Mouse (Mus musculus): ENCODE data around the gene Hsd3b7. TPM values are rescaled to one million over a fixed set of nuclear protein-coding genes. Genes with fewer than 3 reads are reported as not detected.

Hsd3b7 gene
- polyA plus RNA-seq, 1 experiment from 2014 or later, result 7.3 TPM

DNA sequence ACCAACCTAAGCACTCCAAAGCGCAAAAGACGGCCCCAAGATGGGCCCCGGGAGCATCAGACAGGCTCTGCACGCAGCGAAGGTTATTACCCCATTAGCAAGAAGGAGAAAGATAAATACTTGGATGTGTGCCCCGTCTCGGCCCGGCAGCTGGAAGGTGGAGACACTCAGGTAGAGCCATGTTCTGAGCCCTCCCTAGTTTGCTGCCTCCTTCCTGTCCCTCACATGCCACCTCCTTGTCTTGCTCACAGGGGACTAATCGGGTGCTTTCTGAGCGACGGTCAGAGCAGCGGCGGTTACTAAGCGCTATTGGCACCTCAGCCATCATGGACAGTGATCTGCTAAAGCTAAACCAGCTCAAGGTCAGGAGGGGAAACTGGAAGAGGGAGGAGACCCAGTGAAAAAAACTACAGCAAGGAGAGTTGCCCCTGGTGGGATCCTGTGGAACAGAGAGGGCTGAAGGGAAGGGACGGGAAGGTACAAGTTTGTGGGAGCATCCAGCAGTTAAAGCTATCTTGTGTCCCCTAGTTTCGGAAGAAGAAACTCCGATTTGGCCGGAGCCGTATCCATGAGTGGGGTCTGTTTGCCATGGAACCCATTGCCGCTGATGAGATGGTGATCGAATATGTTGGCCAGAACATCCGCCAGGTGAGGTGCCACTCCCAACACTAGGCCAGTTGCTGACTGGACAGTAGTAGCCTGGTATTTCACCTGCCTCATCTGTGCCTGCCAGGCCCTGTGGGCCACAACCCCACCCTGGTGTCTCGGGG lies 3.1 kb upstream of the Hsd3b7 start:
- ATAC-seq, result no peak
- peaks cover 9% of the 10 kb centered on the region for H3K4me1 ChIP-seq (replicated peaks; ENCODE audit: control insufficient read depth, insufficient read depth, low read length)
- H3K27ac ChIP-seq (ENCODE audit: low read length), result no peak overlapping the region
- H3K4me2 ChIP-seq (ENCODE audit: low read length), result no peak overlapping the region
- no peak overlapping the region for H3K4me3 ChIP-seq (replicated peaks; ENCODE audit: low read length)
- WGBS, result 94% methylated on average over 23 of the region's 23 CpGs
- no peaks in the 10 kb centered on the region for H3K9me3 ChIP-seq (ENCODE audit: control insufficient read depth, low read length)
- peaks cover 39% of the 10 kb centered on the region for H3K36me3 ChIP-seq (ENCODE audit: control insufficient read depth, insufficient read depth)
- H3K9ac ChIP-seq (replicated peaks; ENCODE audit: low read depth, low read length), result no peak overlapping the region
- no peaks in the 10 kb centered on the region for H3K27me3 ChIP-seq (replicated peaks; ENCODE audit: control insufficient read depth, insufficient read depth, low read length)

DNA sequence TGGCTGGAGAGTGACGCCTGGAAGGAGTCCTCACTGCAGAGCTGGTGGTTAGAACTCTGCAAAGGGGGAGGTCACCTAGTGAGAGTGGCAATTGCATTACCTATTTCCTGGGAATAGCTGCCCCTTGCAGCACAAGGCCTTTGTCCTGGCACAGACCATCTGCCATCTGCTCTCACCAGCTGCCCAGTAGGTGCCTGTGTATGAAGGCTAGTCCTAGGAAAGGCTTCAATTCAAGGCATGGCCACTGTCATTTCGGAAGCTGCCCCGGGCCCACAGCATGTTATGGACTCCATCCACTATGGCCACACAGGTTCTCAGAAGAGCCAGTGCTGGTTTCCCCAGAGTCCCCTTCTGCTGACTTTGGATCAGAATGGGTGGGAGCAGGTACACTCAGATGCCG lies 1.8 kb upstream of the Hsd3b7 start:
- H3K27ac ChIP-seq (ENCODE audit: low read length), result no peak overlapping the region
- WGBS, result 90% methylated on average over 4 of the region's 4 CpGs
- no peak for ATAC-seq
- H3K4me3 ChIP-seq (replicated peaks; ENCODE audit: low read length), result no peak overlapping the region
- no peak overlapping the region for H3K9ac ChIP-seq (replicated peaks; ENCODE audit: low read depth, low read length)
- peaks cover 9% of the 10 kb centered on the region for H3K4me1 ChIP-seq (replicated peaks; ENCODE audit: control insufficient read depth, insufficient read depth, low read length)
- no peaks in the 10 kb centered on the region for H3K27me3 ChIP-seq (replicated peaks; ENCODE audit: control insufficient read depth, insufficient read depth, low read length)
- H3K36me3 ChIP-seq (ENCODE audit: control insufficient read depth, insufficient read depth), result peaks cover 32% of the 10 kb centered on the region
- H3K9me3 ChIP-seq (ENCODE audit: control insufficient read depth, low read length), result no peaks in the 10 kb centered on the region
- H3K4me2 ChIP-seq (ENCODE audit: low read length), result no peak overlapping the region

DNA sequence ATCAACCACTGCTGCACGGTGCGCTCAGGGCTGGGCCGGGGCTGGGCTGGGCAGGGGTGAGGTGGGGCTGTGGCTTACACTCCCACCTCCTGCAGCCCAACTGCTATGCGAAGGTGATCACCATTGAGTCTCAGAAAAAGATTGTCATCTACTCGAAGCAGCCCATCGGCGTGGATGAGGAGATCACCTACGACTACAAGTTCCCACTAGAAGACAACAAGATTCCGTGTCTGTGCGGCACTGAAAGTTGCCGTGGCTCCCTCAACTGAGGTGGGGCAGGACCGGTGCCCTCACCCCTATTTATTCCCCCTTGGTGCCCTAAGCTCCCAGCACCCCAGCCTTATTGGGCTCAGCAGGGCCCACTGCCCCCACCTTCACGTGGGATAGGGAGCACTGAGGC lies 1.2 kb upstream of the Hsd3b7 start:
- H3K4me1 ChIP-seq (replicated peaks; ENCODE audit: control insufficient read depth, insufficient read depth, low read length), result peaks cover 9% of the 10 kb centered on the region
- no peaks in the 10 kb centered on the region for H3K9me3 ChIP-seq (ENCODE audit: control insufficient read depth, low read length)
- H3K9ac ChIP-seq (replicated peaks; ENCODE audit: low read depth, low read length), result no peak overlapping the region
- H3K4me3 ChIP-seq (replicated peaks; ENCODE audit: low read length), result no peak overlapping the region
- WGBS, result 91% methylated on average over 13 of the region's 13 CpGs
- H3K36me3 ChIP-seq (ENCODE audit: control insufficient read depth, insufficient read depth), result peaks cover 30% of the 10 kb centered on the region
- no peaks in the 10 kb centered on the region for H3K27me3 ChIP-seq (replicated peaks; ENCODE audit: control insufficient read depth, insufficient read depth, low read length)
- ATAC-seq, result no peak
- no peak overlapping the region for H3K4me2 ChIP-seq (ENCODE audit: low read length)
- H3K27ac ChIP-seq (ENCODE audit: low read length), result no peak overlapping the region

DNA sequence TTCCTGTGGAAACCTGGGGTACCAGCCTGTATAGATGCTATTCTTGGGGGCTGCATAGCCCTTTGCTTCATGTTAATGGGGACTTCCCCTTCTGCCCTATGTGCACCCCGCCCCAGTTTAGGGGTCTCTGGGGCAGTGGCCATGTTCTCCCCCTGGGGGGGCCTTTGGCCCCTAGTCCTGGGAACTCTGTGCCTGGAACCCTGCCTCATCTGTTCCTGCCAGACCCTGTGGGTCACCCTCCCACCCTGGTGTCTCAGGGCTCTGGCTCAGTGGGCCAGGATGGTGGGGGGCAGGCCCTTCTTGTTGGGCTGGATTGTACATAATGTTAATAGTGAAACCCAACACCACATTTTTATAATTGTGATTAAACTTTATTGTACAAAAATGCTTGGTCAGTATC lies 666 bp upstream of the Hsd3b7 start:
- peaks cover 9% of the 10 kb centered on the region for H3K4me1 ChIP-seq (replicated peaks; ENCODE audit: control insufficient read depth, insufficient read depth, low read length)
- no peak overlapping the region for H3K4me3 ChIP-seq (replicated peaks; ENCODE audit: low read length)
- H3K27ac ChIP-seq (ENCODE audit: low read length), result no peak overlapping the region
- peaks cover 29% of the 10 kb centered on the region for H3K36me3 ChIP-seq (ENCODE audit: control insufficient read depth, insufficient read depth)
- H3K9ac ChIP-seq (replicated peaks; ENCODE audit: low read depth, low read length), result no peak overlapping the region
- no peak for ATAC-seq
- H3K27me3 ChIP-seq (replicated peaks; ENCODE audit: control insufficient read depth, insufficient read depth, low read length), result no peaks in the 10 kb centered on the region
- no peaks in the 10 kb centered on the region for H3K9me3 ChIP-seq (ENCODE audit: control insufficient read depth, low read length)
- H3K4me2 ChIP-seq (ENCODE audit: low read length), result no peak overlapping the region
- 100% methylated on average over 1 of the region's 1 CpGs for WGBS

DNA sequence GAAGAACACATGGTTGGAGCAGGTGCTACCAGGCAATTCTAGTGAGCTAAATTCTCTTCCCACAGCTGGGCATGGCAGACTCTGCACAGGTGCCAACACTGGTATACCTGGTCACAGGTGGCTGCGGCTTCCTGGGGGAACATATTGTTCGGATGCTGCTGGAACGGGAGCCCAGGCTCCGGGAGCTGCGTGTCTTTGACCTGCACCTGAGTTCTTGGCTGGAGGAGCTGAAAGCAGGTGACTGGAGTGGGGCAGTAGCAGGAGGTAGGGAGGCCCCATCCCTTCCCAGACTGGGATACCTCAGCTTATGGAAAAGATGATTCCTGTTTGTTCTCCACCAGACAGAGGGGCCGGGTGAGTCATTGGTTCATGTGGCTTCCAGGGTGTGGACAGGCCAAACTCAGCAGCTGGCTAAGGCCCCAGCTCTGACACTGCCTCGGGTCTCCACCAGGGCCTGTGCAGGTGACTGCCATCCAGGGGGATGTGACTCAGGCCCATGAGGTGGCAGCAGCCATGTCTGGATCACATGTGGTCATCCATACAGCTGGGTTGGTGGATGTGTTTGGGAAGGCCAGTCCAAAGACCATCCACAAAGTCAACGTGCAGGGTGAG lies 712 bp downstream of the Hsd3b7 start:
- Histone ChIP-seq H3K4me3 (replicated peaks; ENCODE audit: low read length) (no peak overlapping the region), H3K4me2 (ENCODE audit: low read length) (no peak overlapping the region), H3K9ac (replicated peaks; ENCODE audit: low read depth, low read length) (no peak overlapping the region), H3K4me1 (replicated peaks; ENCODE audit: control insufficient read depth, insufficient read depth, low read length) (peaks cover 9% of the 10 kb centered on the region), H3K36me3 (ENCODE audit: control insufficient read depth, insufficient read depth) (peaks cover 18% of the 10 kb centered on the region), H3K27me3 (replicated peaks; ENCODE audit: control insufficient read depth, insufficient read depth, low read length) (no peaks in the 10 kb centered on the region), H3K27ac (ENCODE audit: low read length) (no peak overlapping the region), H3K9me3 (ENCODE audit: control insufficient read depth, low read length) (no peaks in the 10 kb centered on the region)
- ATAC-seq, result no peak
- 91% methylated on average over 8 of the region's 8 CpGs for WGBS

DNA sequence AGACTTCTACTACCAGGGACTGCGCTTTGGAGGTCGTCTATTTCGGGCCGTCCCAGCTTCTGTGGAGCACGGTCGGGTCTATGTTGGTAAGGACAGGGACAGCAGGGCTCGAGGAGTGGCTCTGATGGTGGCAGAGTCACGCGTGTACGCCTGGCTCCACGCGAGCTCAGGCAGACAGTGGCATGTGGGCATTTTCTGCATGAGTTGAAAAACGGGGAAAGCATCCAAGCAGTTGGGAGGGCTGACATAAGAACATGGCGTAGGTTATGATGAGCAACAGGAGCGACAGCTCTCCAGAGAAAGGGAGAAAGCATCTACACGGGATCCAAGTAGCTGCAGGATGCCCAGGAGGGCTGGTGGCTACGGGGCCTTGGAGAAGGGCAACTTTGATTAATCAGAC lies 1.9 kb downstream of the Hsd3b7 start:
- no peak for ATAC-seq
- no peak overlapping the region for H3K4me2 ChIP-seq (ENCODE audit: low read length)

DNA sequence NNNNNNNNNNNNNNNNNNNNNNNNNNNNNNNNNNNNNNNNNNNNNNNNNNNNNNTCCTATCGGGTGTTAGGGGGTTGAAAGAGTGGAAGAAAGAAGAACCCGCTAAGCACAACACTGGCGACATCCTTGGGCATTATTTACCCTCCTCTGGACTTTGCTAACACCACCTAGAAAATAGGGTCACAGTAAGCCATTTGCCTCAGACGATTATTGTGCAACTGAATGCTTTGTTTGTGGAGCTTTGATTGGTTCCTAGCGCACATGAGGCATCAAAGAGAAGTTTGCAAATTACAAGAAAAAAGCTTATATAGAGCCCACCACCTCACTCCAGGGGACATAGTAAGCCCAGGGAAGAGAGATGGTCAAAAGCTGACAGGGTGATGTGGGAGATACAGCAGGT lies 8.4 kb downstream of the Hsd3b7 start:
- H3K4me3 ChIP-seq (replicated peaks; ENCODE audit: low read length), result no peak overlapping the region
- no peak overlapping the region for H3K27ac ChIP-seq (ENCODE audit: low read length)
- no peaks in the 10 kb centered on the region for H3K27me3 ChIP-seq (replicated peaks; ENCODE audit: control insufficient read depth, insufficient read depth, low read length)
- H3K36me3 ChIP-seq (ENCODE audit: control insufficient read depth, insufficient read depth), result peaks cover 14% of the 10 kb centered on the region
- WGBS, result 51% methylated on average over 5 of the region's 5 CpGs
- H3K4me2 ChIP-seq (ENCODE audit: low read length), result no peak overlapping the region
- no peak for ATAC-seq
- H3K9me3 ChIP-seq (ENCODE audit: control insufficient read depth, low read length), result no peaks in the 10 kb centered on the region
- H3K9ac ChIP-seq (replicated peaks; ENCODE audit: low read depth, low read length), result no peak overlapping the region
- peaks cover 1% of the 10 kb centered on the region for H3K4me1 ChIP-seq (replicated peaks; ENCODE audit: control insufficient read depth, insufficient read depth, low read length)

More for the DNA sequence above, 1.9 kb downstream of the Hsd3b7 start:
- H3K36me3 ChIP-seq (ENCODE audit: control insufficient read depth, insufficient read depth), result peaks cover 10% of the 10 kb centered on the region
- H3K9me3 ChIP-seq (ENCODE audit: control insufficient read depth, low read length), result no peaks in the 10 kb centered on the region
- H3K9ac ChIP-seq (replicated peaks; ENCODE audit: low read depth, low read length), result no peak overlapping the region
- 93% methylated on average over 17 of the region's 17 CpGs for WGBS
- no peak overlapping the region for H3K4me3 ChIP-seq (replicated peaks; ENCODE audit: low read length)
- no peaks in the 10 kb centered on the region for H3K27me3 ChIP-seq (replicated peaks; ENCODE audit: control insufficient read depth, insufficient read depth, low read length)
- peaks cover 9% of the 10 kb centered on the region for H3K4me1 ChIP-seq (replicated peaks; ENCODE audit: control insufficient read depth, insufficient read depth, low read length)
- H3K27ac ChIP-seq (ENCODE audit: low read length), result no peak overlapping the region

DNA sequence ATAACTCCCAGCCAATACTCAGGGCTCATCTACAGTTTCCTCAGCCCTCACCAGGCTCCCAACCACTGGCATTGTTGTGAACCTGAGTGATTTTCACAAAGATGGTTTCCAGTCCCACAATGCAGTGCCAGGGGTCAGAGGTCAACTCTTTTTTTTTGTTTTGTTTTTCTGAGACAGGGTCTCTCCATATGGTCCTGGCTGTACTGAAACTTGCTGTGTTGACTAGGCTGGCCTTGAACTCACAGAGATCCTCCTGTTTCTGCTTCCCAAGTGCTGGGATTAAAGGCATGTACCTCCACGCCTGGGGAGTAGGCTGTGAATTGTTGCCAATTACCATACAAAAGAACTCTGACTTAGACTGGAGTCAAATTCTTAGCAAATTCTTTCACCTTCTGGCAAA lies 9.4 kb downstream of the Hsd3b7 start:
- no peak for ATAC-seq
- no peak overlapping the region for H3K4me2 ChIP-seq (ENCODE audit: low read length)
- peaks cover 12% of the 10 kb centered on the region for H3K4me1 ChIP-seq (replicated peaks; ENCODE audit: control insufficient read depth, insufficient read depth, low read length)
- 94% methylated on average over 1 of the region's 1 CpGs for WGBS
- no peak overlapping the region for H3K27ac ChIP-seq (ENCODE audit: low read length)
- peaks cover 14% of the 10 kb centered on the region for H3K36me3 ChIP-seq (ENCODE audit: control insufficient read depth, insufficient read depth)
- H3K9ac ChIP-seq (replicated peaks; ENCODE audit: low read depth, low read length), result no peak overlapping the region
- no peaks in the 10 kb centered on the region for H3K27me3 ChIP-seq (replicated peaks; ENCODE audit: control insufficient read depth, insufficient read depth, low read length)
- H3K4me3 ChIP-seq (replicated peaks; ENCODE audit: low read length), result no peak overlapping the region
- no peaks in the 10 kb centered on the region for H3K9me3 ChIP-seq (ENCODE audit: control insufficient read depth, low read length)

DNA sequence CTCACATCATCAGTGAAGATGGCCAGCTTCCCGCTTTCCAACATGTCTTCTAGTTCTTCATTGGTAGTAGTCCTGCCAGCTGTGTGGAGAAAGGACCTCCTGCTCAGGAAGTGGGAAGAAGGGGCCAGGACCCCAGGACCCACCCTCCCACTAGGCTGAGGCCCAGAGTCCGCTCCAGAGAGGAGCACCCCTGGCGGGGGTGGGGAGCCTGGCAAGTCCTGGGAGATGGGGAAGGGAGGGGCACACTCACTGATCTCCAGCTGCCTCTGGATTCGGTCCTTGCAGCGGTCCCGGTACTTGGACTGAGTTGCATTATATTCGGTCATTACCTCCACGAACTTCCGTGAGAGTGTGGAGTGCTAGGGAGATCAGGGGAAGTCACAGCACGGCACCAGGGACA lies 10.2 kb downstream of the Hsd3b7 start:
- no peaks in the 10 kb centered on the region for H3K27me3 ChIP-seq (replicated peaks; ENCODE audit: control insufficient read depth, insufficient read depth, low read length)
- no peak overlapping the region for H3K4me2 ChIP-seq (ENCODE audit: low read length)
- no peak overlapping the region for H3K27ac ChIP-seq (ENCODE audit: low read length)
- H3K4me1 ChIP-seq (replicated peaks; ENCODE audit: control insufficient read depth, insufficient read depth, low read length), result peaks cover 17% of the 10 kb centered on the region
- WGBS, result 80% methylated on average over 10 of the region's 10 CpGs
- H3K9me3 ChIP-seq (ENCODE audit: control insufficient read depth, low read length), result no peaks in the 10 kb centered on the region
- H3K9ac ChIP-seq (replicated peaks; ENCODE audit: low read depth, low read length), result no peak overlapping the region
- ATAC-seq, result no peak
- H3K4me3 ChIP-seq (replicated peaks; ENCODE audit: low read length), result no peak overlapping the region
- H3K36me3 ChIP-seq (ENCODE audit: control insufficient read depth, insufficient read depth), result peaks cover 12% of the 10 kb centered on the region

Measured in forebrain, embryonic 16.5 days (tissue).